ENCODE assay signal across 8 mouse cellular contexts in genomic region chr8:123759933-123760332, GRCm38 (mm10). TPM values are rescaled to one million over a fixed set of nuclear protein-coding genes. Genes with fewer than 3 reads are reported as not detected.
DNase-seq lines count a peak whose midpoint lies in the region; ATAC-seq and TF ChIP-seq lines count a peak whose summit lies in the region.

No protein-coding gene starts in this region.

- H3K4me1 ChIP-seq in liver, adult 2 months (ENCODE audit: control insufficient read depth, insufficient read depth, low read length), result peaks cover 21% of the 10 kb centered on the region
- peaks cover 47% of the 10 kb centered on the region for H3K4me1 ChIP-seq in forebrain, embryonic 10.5 days
- H3K4me1 ChIP-seq in limb, embryonic 14.5 days (ENCODE audit: control insufficient read depth, insufficient read depth, low read length), result peaks cover 20% of the 10 kb centered on the region

- H3K27ac ChIP-seq in liver, adult 2 months (replicated peaks; ENCODE audit: insufficient read depth, low read depth, low read length), result peak overlapping the region; percentile 26; the same call in 1 of the 2 replicates
- H3K27ac ChIP-seq in forebrain, embryonic 10.5 days, result peak overlapping the region; percentile 87
- no peak overlapping the region for H3K27ac ChIP-seq in limb, embryonic 14.5 days (replicated peaks; ENCODE audit: low read depth, low read length)

- no peak for TF ChIP-seq CTCF in liver, adult 2 months (IDR thresholded peaks at IDR 0.05; ENCODE audit: low read depth, low read length)

- H3K4me2 ChIP-seq in limb, embryonic 14.5 days (replicated peaks; ENCODE audit: low read depth, low read length, severe bottlenecking), result no peak overlapping the region

- TF ChIP-seq POLR2A in liver, adult 2 months (IDR thresholded peaks at IDR 0.05; ENCODE audit: extremely low read depth, insufficient read depth, low read length), result no peak
- no peak for TF ChIP-seq POLR2A in limb, embryonic 14.5 days (IDR thresholded peaks at IDR 0.05; ENCODE audit: borderline replicate concordance, extremely low read depth, insufficient read depth, insufficient read length)

- H3K36me3 ChIP-seq in liver, adult 2 months (ENCODE audit: control insufficient read depth, insufficient read depth, low read length), result no peaks in the 10 kb centered on the region
- H3K36me3 ChIP-seq in forebrain, embryonic 10.5 days (replicated peaks), result no peaks in the 10 kb centered on the region
- H3K36me3 ChIP-seq in limb, embryonic 14.5 days (ENCODE audit: control insufficient read depth, insufficient read depth, low read length), result no peaks in the 10 kb centered on the region

- H3K4me3 ChIP-seq in liver, adult 2 months (ENCODE audit: insufficient read depth, low read depth, low read length), result no peak overlapping the region
- H3K4me3 ChIP-seq in forebrain, embryonic 10.5 days, result peak overlapping the region; percentile 49
- no peak overlapping the region for H3K4me3 ChIP-seq in limb, embryonic 14.5 days (replicated peaks; ENCODE audit: low read length)

- H3K79me2 ChIP-seq in liver, adult 2 months (ENCODE audit: control insufficient read depth, insufficient read depth, low read length), result no peaks in the 10 kb centered on the region; the same call in 1 of the 2 replicates

- peak; percentile 47 for DNase-seq in liver, adult 2 months (ENCODE audit: extremely low read depth, low read depth, low spot score)
- no peak for DNase-seq in liver
- peak; percentile 79 for DNase-seq in forebrain, embryonic 10.5 days (ENCODE audit: extremely low spot score, low spot score)
- no peak for DNase-seq in limb, embryonic 14.5 days (ENCODE audit: low spot score)
- DNase-seq in retina, postnatal 7 days (ENCODE audit: low read depth, low spot score), result peak; percentile 30
- no peak for DNase-seq in right cerebral cortex, postnatal 14 days
- no peak for DNase-seq in spleen, postnatal 36 days (ENCODE audit: low spot score in 2 of 2)

- H3K9ac ChIP-seq in liver, adult 2 months (ENCODE audit: low read depth, low read length), result no peak overlapping the region
- no peak overlapping the region for H3K9ac ChIP-seq in limb, embryonic 14.5 days (ENCODE audit: low read depth, low read length, severe bottlenecking)

- ATAC-seq in limb, embryonic 14.5 days (ENCODE audit: low FRiP score, low read depth), result peak; percentile 57; the same call in 1 of the 2 replicates
- ATAC-seq in erythroid progenitor cell, adult 5-6 weeks (replicated peaks; ENCODE audit: low FRiP score, poor library complexity, severe bottlenecking), result no peak

- WGBS in liver, adult 2 months, result 29% methylated on average over 10 of the region's 10 CpGs
- 5% methylated on average over 10 of the region's 10 CpGs for WGBS in forebrain, embryonic 10.5 days
- WGBS in limb, embryonic 14.5 days, result 10% methylated on average over 10 of the region's 10 CpGs

- H3K27me3 ChIP-seq in liver, adult 2 months (ENCODE audit: control insufficient read depth, insufficient read depth, low read length), result no peaks in the 10 kb centered on the region
- H3K27me3 ChIP-seq in forebrain, embryonic 10.5 days (ENCODE audit: poor library complexity, severe bottlenecking), result peaks cover 24% of the 10 kb centered on the region
- no peaks in the 10 kb centered on the region for H3K27me3 ChIP-seq in limb, embryonic 14.5 days (ENCODE audit: control insufficient read depth, insufficient read depth, low read length)

- no peaks in the 10 kb centered on the region for H3K9me3 ChIP-seq in forebrain, embryonic 10.5 days
- no peaks in the 10 kb centered on the region for H3K9me3 ChIP-seq in limb, embryonic 14.5 days (ENCODE audit: control insufficient read depth, low read length)

RNA-seq across cellular contexts. Expression of gene Rab4a, which starts 45.9 kb away (rescaled TPM):
- 15.4 and 15.7 TPM in 2 replicates for total RNA-seq in liver, adult 2 months (2014; rRNA removed)
- polyA plus RNA-seq in liver, adult 2 months (2012; rRNA removed), result 24.4 and 24.6 TPM in 2 replicates
- 74.9 and 77.6 TPM in 2 replicates for polyA plus RNA-seq in forebrain, embryonic 10.5 days (2016; fragmentation: Nextera tagmentation; extraction: Ambion mirVana)
- polyA plus RNA-seq in limb, embryonic 14.5 days (2012; rRNA removed), result 29.4 and 29.5 TPM in 2 replicates
- polyA plus RNA-seq in limb, embryonic 14.5 days (2014; fragmentation: Nextera tagmentation; extraction: Ambion mirVana), result 45.1 and 45.5 TPM in 2 replicates
- total RNA-seq in erythroid progenitor cell, adult 5-6 weeks (2015; ENCODE audit: low replicate concordance), result 1.7 and 3.6 TPM in 2 replicates
- 3.3 TPM in 1 of 2 replicates, not detected in the other for total RNA-seq in erythroid progenitor cell, adult 5-6 weeks (2017; ENCODE audit: low replicate concordance)

Comparison
In these comparisons a context has a peak if more than half of its experiments do, and no peak if none do; other contexts are left out.
1. DNase-seq: peak in liver, adult 2 months (single experiment), forebrain, embryonic 10.5 days (single experiment) and retina, postnatal 7 days (single experiment); none in liver (single experiment), limb, embryonic 14.5 days (single experiment), right cerebral cortex, postnatal 14 days (single experiment) and spleen, postnatal 36 days (0 of 2).